Mouse (Mus musculus) hindbrain, postnatal 0 days (tissue): ENCODE results near the gene Glce. TPM values are rescaled to one million over a fixed set of nuclear protein-coding genes. Genes with fewer than 3 reads are reported as not detected.

Experiments used
- ATAC-seq: fragments of 200-750 bp; cut with Nextera tagmentation; 2 replicates; pipeline ENCODE4 v1.8.0; 2017; ENCODE audit warnings: mild to moderate bottlenecking, moderate TSS enrichment, moderate library complexity
- DNase-seq: peaks from one replicate; pipeline ENCODE4 v3.0.0-alpha.2; 2015; ENCODE audit warnings: low spot score
- H3K27ac ChIP-seq: fragments of 300-500 bp; sonication (generic); 2 replicates; pipeline ENCODE4 v1.5.1; 2014; ENCODE audit warnings: mild to moderate bottlenecking
- H3K27me3 ChIP-seq: fragments of 300-500 bp; sonication (generic); 2 replicates; pipeline ENCODE4 v1.6.1; 2014; ENCODE audit warnings: low read length, mixed read lengths; ENCODE audit not compliant: insufficient read depth
- H3K36me3 ChIP-seq: fragments of 300-500 bp; sonication (generic); 2 replicates; pipeline ENCODE4 v1.6.1; 2014; ENCODE audit warnings: low read length, mixed read lengths; ENCODE audit not compliant: insufficient read depth
- H3K4me1 ChIP-seq: fragments of 300-500 bp; sonication (generic); 2 replicates; pipeline ENCODE4 v1.6.1; 2014; ENCODE audit warnings: antibody characterized with exemption, low read length, mixed read lengths; ENCODE audit not compliant: insufficient read depth
- H3K4me2 ChIP-seq: fragments of 300-500 bp; sonication (generic); 2 replicates; pipeline ENCODE4 v1.6.1; 2014; ENCODE audit warnings: low read depth, mild to moderate bottlenecking, low read length, moderate library complexity, mixed read lengths
- H3K4me3 ChIP-seq: fragments of 300-500 bp; sonication (generic); 2 replicates; pipeline ENCODE4 v1.5.1; 2014; ENCODE audit warnings: low read length
- H3K9ac ChIP-seq: fragments of 300-500 bp; sonication (generic); replicated peaks from 2 replicates; pipeline ENCODE4 v1.6.1; 2014; ENCODE audit warnings: mild to moderate bottlenecking, low read length, moderate library complexity, mixed read lengths
- H3K9me3 ChIP-seq: fragments of 300-500 bp; sonication (generic); 2 replicates; pipeline ENCODE4 v1.6.1; 2016; ENCODE audit warnings: low read length, mixed read lengths
- CTCF ChIP-seq: IDR thresholded peaks from 2 replicates; pipeline ENCODE4 v1.5.1; 2016; ENCODE audit warnings: antibody characterized with exemption, control low read depth, low read depth
- WGBS: fragments of 180-500 bp; shearing (Covaris S2); extraction: QIAGEN DNeasy Blood & Tissue Kit; methylation state at CpG from one replicate; pipeline ENCODE4 v1.1.7; 2014; 5-methylcytosine and 5-hydroxymethylcytosine counted together
- polyA plus RNA-seq: library from polyadenylated mRNA; unstranded; fragments of >200 nt; fragmentation: Nextera tagmentation; extraction: Ambion mirVana; gene quantifications from 2 replicates; pipeline ENCODE4 v1.2.1, GENCODE M21; 2015
- total RNA-seq: library from RNA; depleted of rRNA; stranded (reverse); fragments of >200 nt; gene quantifications from 2 replicates; pipeline ENCODE4 v1.2.3, GENCODE M21; 2014

Gene Glce
- total and polyA plus RNA-seq, 2 experiments from 2014 or later = 21.0 to 42.1 TPM

DNA sequence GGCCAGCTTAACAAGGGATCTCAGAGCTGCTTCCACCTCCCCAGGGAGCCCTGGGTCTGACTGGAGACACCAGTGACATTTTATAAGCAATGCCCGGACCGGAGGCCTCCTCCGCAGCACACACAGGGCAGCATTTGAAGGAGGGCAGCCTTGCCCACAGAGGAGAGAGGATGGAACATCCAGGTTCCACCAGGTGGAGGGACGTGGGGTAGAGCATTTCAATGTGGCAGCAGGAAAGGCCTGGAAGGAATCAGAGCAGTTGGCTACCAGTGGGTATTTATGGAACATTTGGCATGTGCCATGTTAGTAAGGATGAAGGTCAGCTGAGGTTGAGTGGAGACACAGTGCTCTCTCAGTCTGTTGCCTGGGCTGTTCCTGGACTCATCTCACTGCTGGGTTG, 36.3 kb upstream of the Glce start:
- no peak overlapping the region for H3K9ac ChIP-seq
- H3K4me1 ChIP-seq = peaks cover 16% of the 10 kb centered on the region; the same call in 1 of the 2 replicates
- ATAC-seq (no peak), DNase-seq (no peak)
- H3K4me3 ChIP-seq = no peak overlapping the region
- TF ChIP-seq CTCF = no peak
- 73% methylated on average over 4 of the region's 4 CpGs for WGBS
- no peaks in the 10 kb centered on the region for H3K27me3 ChIP-seq
- no peaks in the 10 kb centered on the region for H3K9me3 ChIP-seq
- H3K36me3 ChIP-seq = no peaks in the 10 kb centered on the region
- H3K27ac ChIP-seq = no peak overlapping the region
- H3K4me2 ChIP-seq = no peak overlapping the region

DNA sequence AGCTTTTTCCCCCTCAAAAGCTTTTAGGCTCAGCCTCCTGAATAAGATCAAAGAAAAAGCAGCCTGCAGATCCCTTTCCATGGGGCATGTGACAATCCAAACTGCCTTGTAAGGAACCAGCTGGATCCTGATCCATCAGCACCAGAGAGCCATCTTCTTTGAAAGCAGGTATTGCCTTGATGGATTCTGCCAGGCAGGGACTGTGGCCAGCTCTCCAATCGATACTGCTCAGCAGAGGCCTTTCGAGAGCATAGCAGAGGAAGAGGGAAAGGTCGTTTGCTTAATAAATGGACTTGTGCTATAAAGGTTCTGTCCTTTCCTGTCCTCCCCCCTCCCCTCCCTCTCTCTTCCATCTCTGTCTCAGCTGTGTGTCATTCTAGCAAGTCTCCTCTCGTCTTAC, 33.4 kb upstream of the Glce start:
- peaks cover 16% of the 10 kb centered on the region; the same call in 1 of the 2 replicates for H3K4me1 ChIP-seq
- DNase-seq (no peak), ATAC-seq (no peak)
- 46% methylated on average over 4 of the region's 4 CpGs for WGBS
- H3K9ac ChIP-seq = no peak overlapping the region
- H3K27me3 ChIP-seq = no peaks in the 10 kb centered on the region
- TF ChIP-seq CTCF = no peak
- no peak overlapping the region for H3K4me2 ChIP-seq
- H3K9me3 ChIP-seq = no peaks in the 10 kb centered on the region
- no peak overlapping the region for H3K4me3 ChIP-seq
- H3K36me3 ChIP-seq = no peaks in the 10 kb centered on the region
- no peak overlapping the region for H3K27ac ChIP-seq

GRCm38 (mm10) chr9:62155400-62155799, 32.9 kb upstream of the Glce start:
- H3K4me3 ChIP-seq = no peak overlapping the region
- H3K9me3 ChIP-seq = no peaks in the 10 kb centered on the region
- no peak for TF ChIP-seq CTCF
- ATAC-seq = no peak
- peaks cover 16% of the 10 kb centered on the region; the same call in 1 of the 2 replicates for H3K4me1 ChIP-seq
- no peaks in the 10 kb centered on the region for H3K27me3 ChIP-seq
- WGBS = 76% methylated on average over 6 of the region's 6 CpGs
- no peak overlapping the region for H3K27ac ChIP-seq
- H3K36me3 ChIP-seq = no peaks in the 10 kb centered on the region
- H3K9ac ChIP-seq = no peak overlapping the region
- no peak for DNase-seq
- H3K4me2 ChIP-seq = no peak overlapping the region

GRCm38 (mm10) chr9:62154956-62155355, 32.5 kb upstream of the Glce start:
- Histone ChIP-seq H3K27me3 (no peaks in the 10 kb centered on the region), H3K9ac (no peak overlapping the region), H3K4me2 (no peak overlapping the region), H3K27ac (no peak overlapping the region), H3K4me1 (peaks cover 16% of the 10 kb centered on the region; the same call in 1 of the 2 replicates), H3K4me3 (no peak overlapping the region), H3K9me3 (no peaks in the 10 kb centered on the region), H3K36me3 (no peaks in the 10 kb centered on the region)
- ATAC-seq (no peak), DNase-seq (no peak)
- TF ChIP-seq CTCF = no peak
- WGBS = 62% methylated on average over 7 of the region's 7 CpGs

GRCm38 (mm10) chr9:62154551-62154950, 32.1 kb upstream of the Glce start:
- no peaks in the 10 kb centered on the region for H3K27me3 ChIP-seq
- H3K4me2 ChIP-seq = no peak overlapping the region
- peak; percentile 31 for DNase-seq
- H3K27ac ChIP-seq = no peak overlapping the region
- no peak for ATAC-seq
- peaks cover 16% of the 10 kb centered on the region; the same call in 1 of the 2 replicates for H3K4me1 ChIP-seq
- no peak overlapping the region for H3K4me3 ChIP-seq
- H3K9me3 ChIP-seq = no peaks in the 10 kb centered on the region
- no peak for TF ChIP-seq CTCF
- WGBS = 36% methylated on average over 3 of the region's 3 CpGs
- no peak overlapping the region for H3K9ac ChIP-seq
- H3K36me3 ChIP-seq = no peaks in the 10 kb centered on the region

DNA sequence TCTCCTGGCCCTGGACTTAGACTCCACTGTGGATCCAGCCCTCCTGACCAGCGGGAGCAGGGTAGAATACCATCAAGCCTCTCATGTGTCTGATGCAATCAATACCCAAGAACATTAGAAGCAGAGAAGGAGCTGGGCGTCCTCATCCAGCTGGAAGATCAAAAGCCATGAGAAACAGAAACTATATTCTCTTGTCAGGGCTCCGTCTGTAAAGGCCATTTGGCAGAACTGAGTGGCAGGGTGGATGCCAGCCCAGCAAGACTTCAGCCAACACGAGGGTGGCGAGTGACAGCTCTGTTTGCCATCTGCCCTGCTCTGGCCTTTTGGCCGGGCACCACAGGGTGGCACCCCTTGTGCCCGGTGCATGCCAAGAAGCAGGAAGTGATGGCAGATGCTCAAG, 30.8 kb upstream of the Glce start:
- H3K4me2 ChIP-seq = no peak overlapping the region
- 38% methylated on average over 7 of the region's 7 CpGs for WGBS
- peak; percentile 78 for DNase-seq
- H3K36me3 ChIP-seq = no peaks in the 10 kb centered on the region
- no peaks in the 10 kb centered on the region for H3K9me3 ChIP-seq
- TF ChIP-seq CTCF = no peak
- peaks cover 11% of the 10 kb centered on the region; the same call in 1 of the 2 replicates for H3K4me1 ChIP-seq
- H3K27ac ChIP-seq = peak overlapping the region; percentile 59; the same call in 1 of the 2 replicates
- no peak overlapping the region for H3K4me3 ChIP-seq
- H3K27me3 ChIP-seq = no peaks in the 10 kb centered on the region
- peak; percentile 86 for ATAC-seq
- H3K9ac ChIP-seq = no peak overlapping the region

DNA sequence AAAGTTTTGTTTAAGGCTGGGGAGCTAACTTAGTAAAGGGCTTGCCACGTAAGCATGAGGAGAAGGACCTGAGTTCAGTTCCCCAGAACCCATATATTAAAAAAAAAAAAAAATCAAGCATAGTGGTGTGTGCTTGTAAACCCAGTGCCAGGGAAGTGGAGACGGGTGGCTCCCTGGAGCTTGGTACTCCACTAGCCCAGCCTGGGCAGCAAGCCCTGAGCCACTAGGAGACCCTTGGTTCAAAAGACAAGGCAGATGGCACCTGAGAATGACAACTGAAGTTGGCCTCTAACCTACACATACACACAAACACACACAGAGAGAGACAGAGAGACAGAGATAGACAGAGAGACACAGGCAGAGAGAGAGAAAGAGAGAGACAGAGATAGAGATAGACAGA, 30.1 kb upstream of the Glce start:
- Histone ChIP-seq H3K9ac (no peak overlapping the region), H3K27me3 (no peaks in the 10 kb centered on the region), H3K9me3 (no peaks in the 10 kb centered on the region), H3K4me1 (peaks cover 11% of the 10 kb centered on the region; the same call in 1 of the 2 replicates), H3K4me2 (no peak overlapping the region), H3K4me3 (no peak overlapping the region), H3K27ac (0 out of 2 replicates have a peak overlapping the region, but pooled peaks have one; percentile 59), H3K36me3 (no peaks in the 10 kb centered on the region)
- no peak for DNase-seq
- ATAC-seq = no peak
- WGBS = 88% methylated on average over 2 of the region's 2 CpGs
- no peak for TF ChIP-seq CTCF
